Mouse (Mus musculus) lung, postnatal 0 days (tissue): ENCODE measurements around the gene Cobll1. TPM values are rescaled to one million over a fixed set of nuclear protein-coding genes. Genes with fewer than 3 reads are reported as not detected.

Experiments used
- ATAC-seq: fragments of 200-750 bp; cut with Nextera tagmentation; 2 replicates; pipeline ENCODE4 v1.8.0; 2017; ENCODE audit warnings: moderate library complexity
- DNase-seq: peaks from one replicate; pipeline ENCODE4 v3.0.0-alpha.2; 2016; ENCODE audit warnings: low spot score
- H3K27ac ChIP-seq: fragments of 300-500 bp; sonication (generic); 2 replicates; pipeline ENCODE4 v1.5.1; 2014; ENCODE audit warnings: antibody characterized with exemption, mild to moderate bottlenecking, low read length, mixed read lengths
- H3K27me3 ChIP-seq: fragments of 300-500 bp; sonication (generic); replicated peaks from 2 replicates; pipeline ENCODE4 v1.6.1; 2014; ENCODE audit warnings: low read length, mixed read lengths; ENCODE audit not compliant: insufficient read depth
- H3K36me3 ChIP-seq: fragments of 300-500 bp; sonication (generic); 2 replicates; pipeline ENCODE4 v1.6.1; 2014; ENCODE audit warnings: low read length, mixed read lengths; ENCODE audit not compliant: insufficient read depth
- H3K4me1 ChIP-seq: fragments of 300-500 bp; sonication (generic); 2 replicates; pipeline ENCODE4 v1.6.1; 2014; ENCODE audit warnings: antibody characterized with exemption, low read depth, low read length, mixed read lengths; ENCODE audit not compliant: insufficient read depth
- H3K4me2 ChIP-seq: fragments of 300-500 bp; sonication (generic); replicated peaks from 2 replicates; pipeline ENCODE4 v1.6.1; 2014; ENCODE audit warnings: low read depth, mild to moderate bottlenecking, low read length, moderate library complexity, mixed read lengths
- H3K4me3 ChIP-seq: fragments of 300-500 bp; sonication (generic); 2 replicates; pipeline ENCODE4 v1.5.1; 2014; ENCODE audit warnings: low read depth, low read length
- H3K9ac ChIP-seq: fragments of 300-500 bp; sonication (generic); replicated peaks from 2 replicates; pipeline ENCODE4 v1.6.1; 2014; ENCODE audit warnings: low read depth, mild to moderate bottlenecking
- H3K9me3 ChIP-seq: fragments of 300-500 bp; sonication (generic); 2 replicates; pipeline ENCODE4 v1.6.1; 2016; ENCODE audit warnings: low read length, mixed read lengths
- CTCF ChIP-seq: IDR thresholded peaks from 2 replicates; pipeline ENCODE4 v1.5.1; 2016; ENCODE audit warnings: antibody characterized with exemption, mild to moderate bottlenecking
- EP300 ChIP-seq: IDR thresholded peaks from 2 replicates; pipeline ENCODE4 v1.6.1; 2016; ENCODE audit warnings: antibody characterized with exemption, mild to moderate bottlenecking, control low read depth
- WGBS: fragments of 180-500 bp; shearing (Covaris S2); extraction: QIAGEN DNeasy Blood & Tissue Kit; methylation state at CpG from one replicate; pipeline ENCODE4 v1.1.7; 2014; 5-methylcytosine and 5-hydroxymethylcytosine counted together
- polyA plus RNA-seq: library from polyadenylated mRNA; unstranded; fragments of >200 nt; fragmentation: Nextera tagmentation; extraction: Ambion mirVana; gene quantifications from 2 replicates; pipeline ENCODE4 v1.2.1, GENCODE M21; 2015

Gene Cobll1
- polyA plus RNA-seq, 1 experiment from 2014 or later = 9.4 TPM

DNA sequence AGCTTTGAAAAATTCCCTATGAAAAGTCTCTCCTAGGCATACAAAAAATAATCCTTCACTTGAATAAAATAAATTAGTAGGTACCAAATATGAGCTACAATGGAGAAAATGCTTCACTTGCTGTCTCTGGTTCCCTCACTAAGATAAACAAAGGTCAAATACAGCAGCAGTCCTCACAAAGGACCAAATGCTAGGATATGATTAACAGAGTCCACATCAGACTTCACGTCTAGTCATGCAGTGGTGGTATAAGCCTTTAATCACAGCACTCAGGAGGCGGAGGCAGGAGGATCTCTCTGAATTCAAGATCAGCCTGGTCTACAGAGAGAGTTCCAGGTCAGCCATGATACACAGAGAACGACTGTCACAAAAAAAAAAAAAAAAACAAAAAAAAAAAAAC lies 27.6 kb downstream of the Cobll1 start:
- no peak overlapping the region for H3K27ac ChIP-seq
- H3K4me3 ChIP-seq = no peak overlapping the region
- no peak overlapping the region for H3K9ac ChIP-seq
- no peak overlapping the region for H3K4me2 ChIP-seq
- H3K9me3 ChIP-seq = no peaks in the 10 kb centered on the region
- WGBS = 84% methylated on average over 3 of the region's 3 CpGs
- no peak for DNase-seq
- no peaks in the 10 kb centered on the region for H3K27me3 ChIP-seq
- ATAC-seq = no peak
- TF ChIP-seq EP300 (no peak), CTCF (no peak)
- H3K4me1 ChIP-seq = no peaks in the 10 kb centered on the region
- no peaks in the 10 kb centered on the region for H3K36me3 ChIP-seq

DNA sequence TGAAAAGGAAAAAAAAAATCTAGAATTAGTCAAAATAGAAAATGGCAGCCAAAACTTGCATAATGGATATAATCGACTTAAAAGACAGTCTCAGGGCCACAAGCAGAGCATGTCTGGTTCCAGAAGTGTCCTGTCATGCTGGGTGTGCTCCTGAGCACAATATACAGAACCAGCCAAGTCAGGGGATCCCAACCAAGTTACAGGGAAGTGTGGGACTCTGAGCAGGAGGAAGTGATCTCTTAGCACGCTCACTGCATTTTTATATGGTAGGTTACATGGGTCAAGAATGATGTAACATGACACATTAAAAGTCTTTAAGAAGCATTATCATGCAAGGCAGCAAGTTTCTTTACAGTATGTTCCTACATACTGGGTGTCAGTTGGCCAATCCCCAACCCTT lies 31.5 kb downstream of the Cobll1 start:
- Histone ChIP-seq H3K9me3 (no peaks in the 10 kb centered on the region), H3K9ac (no peak overlapping the region), H3K4me3 (no peak overlapping the region), H3K27ac (no peak overlapping the region), H3K27me3 (no peaks in the 10 kb centered on the region), H3K4me2 (no peak overlapping the region), H3K36me3 (no peaks in the 10 kb centered on the region), H3K4me1 (no peaks in the 10 kb centered on the region)
- DNase-seq = no peak
- WGBS = 72% methylated on average over 2 of the region's 2 CpGs
- TF ChIP-seq CTCF = no peak
- TF ChIP-seq EP300 = no peak
- no peak for ATAC-seq

DNA sequence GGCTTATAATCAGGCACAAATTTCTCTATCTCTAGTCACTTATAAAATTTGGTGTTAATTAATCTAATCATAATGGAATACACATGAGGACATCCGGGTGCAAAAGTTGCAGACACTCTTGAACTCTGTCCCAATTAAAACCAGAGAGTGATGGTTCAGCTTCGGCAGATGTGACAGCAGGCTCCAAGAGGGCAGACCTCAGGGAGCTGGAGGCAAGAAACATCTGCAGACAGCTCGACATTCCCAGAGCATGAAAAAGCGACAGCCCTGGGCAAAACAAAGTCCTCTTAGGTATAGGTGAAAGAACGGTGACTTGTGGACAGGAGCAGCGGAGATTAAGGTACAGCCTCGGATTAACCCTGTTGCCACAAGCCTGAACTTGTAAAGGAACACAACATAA lies 35.5 kb downstream of the Cobll1 start:
- TF ChIP-seq CTCF (no peak), EP300 (no peak)
- Histone ChIP-seq H3K27ac (no peak overlapping the region), H3K9ac (no peak overlapping the region), H3K9me3 (no peaks in the 10 kb centered on the region), H3K27me3 (no peaks in the 10 kb centered on the region), H3K4me2 (no peak overlapping the region), H3K4me1 (no peaks in the 10 kb centered on the region), H3K36me3 (no peaks in the 10 kb centered on the region), H3K4me3 (no peak overlapping the region)
- ATAC-seq (no peak), DNase-seq (no peak)
- WGBS = 60% methylated on average over 7 of the region's 7 CpGs

DNA sequence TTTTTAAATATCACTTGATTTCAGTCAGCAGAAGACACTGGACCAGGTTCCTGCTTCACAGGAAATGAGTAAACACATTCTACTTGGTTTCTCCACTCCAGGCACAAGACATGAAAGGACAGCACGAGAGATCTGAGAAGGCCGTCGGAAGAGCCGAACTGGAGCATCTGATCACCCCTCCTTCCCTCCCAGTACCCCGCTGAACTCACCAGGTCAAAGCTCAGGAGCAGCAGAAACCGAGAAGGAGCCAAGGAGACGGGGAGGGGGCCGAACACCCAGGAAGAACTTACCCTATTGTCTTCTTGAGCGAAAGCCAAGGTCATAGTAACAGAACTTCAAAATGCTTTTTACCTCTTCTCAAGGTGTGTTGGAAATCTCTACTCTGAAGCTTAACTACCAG lies 39.5 kb downstream of the Cobll1 start:
- Histone ChIP-seq H3K9me3 (no peaks in the 10 kb centered on the region), H3K4me2 (no peak overlapping the region), H3K4me1 (no peaks in the 10 kb centered on the region), H3K36me3 (no peaks in the 10 kb centered on the region), H3K9ac (no peak overlapping the region), H3K27me3 (no peaks in the 10 kb centered on the region), H3K4me3 (no peak overlapping the region), H3K27ac (no peak overlapping the region)
- ATAC-seq (no peak), DNase-seq (no peak)
- WGBS = 78% methylated on average over 9 of the region's 9 CpGs
- TF ChIP-seq CTCF (no peak), EP300 (no peak)

DNA sequence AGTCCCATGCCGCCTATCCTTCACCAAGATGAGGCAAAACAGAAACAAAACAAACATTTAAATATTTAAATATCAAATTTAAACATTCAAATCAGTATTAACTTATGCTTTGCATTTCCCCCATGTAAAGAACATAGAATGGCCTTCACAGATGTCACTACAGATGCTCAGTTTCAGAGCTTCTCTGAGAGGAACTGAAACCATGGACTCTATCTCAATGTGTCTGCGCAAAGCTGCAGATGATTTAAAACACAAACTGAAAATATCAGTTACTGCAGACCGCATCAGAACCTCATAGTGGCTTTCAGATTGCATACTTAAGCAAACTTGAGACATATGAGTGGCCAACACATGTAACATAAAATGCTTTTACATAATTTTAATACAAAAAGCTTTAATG lies 40.6 kb downstream of the Cobll1 start:
- no peak overlapping the region for H3K9ac ChIP-seq
- no peaks in the 10 kb centered on the region for H3K4me1 ChIP-seq
- H3K4me3 ChIP-seq = no peak overlapping the region
- ATAC-seq (no peak), DNase-seq (no peak)
- 94% methylated on average over 3 of the region's 3 CpGs for WGBS
- H3K27ac ChIP-seq = no peak overlapping the region
- no peak overlapping the region for H3K4me2 ChIP-seq
- no peaks in the 10 kb centered on the region for H3K9me3 ChIP-seq
- no peaks in the 10 kb centered on the region for H3K36me3 ChIP-seq
- TF ChIP-seq CTCF (no peak), EP300 (no peak)
- H3K27me3 ChIP-seq = no peaks in the 10 kb centered on the region

DNA sequence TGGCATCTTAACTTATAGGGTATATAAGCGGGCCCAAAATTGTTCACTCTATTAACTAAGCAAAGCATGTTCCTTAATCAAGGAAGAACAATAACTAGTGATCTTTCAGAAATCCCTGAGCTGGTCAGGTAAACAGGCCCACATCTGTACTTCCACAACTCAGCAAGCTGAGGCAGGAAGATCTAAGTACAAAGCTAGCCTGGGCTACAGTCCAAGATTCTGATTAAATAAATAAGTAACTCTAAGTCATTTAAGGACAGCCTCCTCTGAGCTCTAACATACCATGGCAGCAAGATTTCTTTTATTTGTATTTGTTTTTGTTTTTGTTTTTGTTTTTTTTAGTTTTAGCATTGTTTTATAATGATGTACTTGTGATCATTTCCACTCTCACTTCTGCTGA lies 42.2 kb downstream of the Cobll1 start:
- no peaks in the 10 kb centered on the region for H3K27me3 ChIP-seq
- H3K9ac ChIP-seq = no peak overlapping the region
- H3K27ac ChIP-seq = no peak overlapping the region
- DNase-seq (no peak), ATAC-seq (no peak)
- TF ChIP-seq EP300 = no peak
- no peak for TF ChIP-seq CTCF
- 94% methylated on average over 1 of the region's 1 CpGs for WGBS
- H3K4me1 ChIP-seq = no peaks in the 10 kb centered on the region
- H3K9me3 ChIP-seq = no peaks in the 10 kb centered on the region
- no peak overlapping the region for H3K4me2 ChIP-seq
- no peak overlapping the region for H3K4me3 ChIP-seq
- H3K36me3 ChIP-seq = no peaks in the 10 kb centered on the region

DNA sequence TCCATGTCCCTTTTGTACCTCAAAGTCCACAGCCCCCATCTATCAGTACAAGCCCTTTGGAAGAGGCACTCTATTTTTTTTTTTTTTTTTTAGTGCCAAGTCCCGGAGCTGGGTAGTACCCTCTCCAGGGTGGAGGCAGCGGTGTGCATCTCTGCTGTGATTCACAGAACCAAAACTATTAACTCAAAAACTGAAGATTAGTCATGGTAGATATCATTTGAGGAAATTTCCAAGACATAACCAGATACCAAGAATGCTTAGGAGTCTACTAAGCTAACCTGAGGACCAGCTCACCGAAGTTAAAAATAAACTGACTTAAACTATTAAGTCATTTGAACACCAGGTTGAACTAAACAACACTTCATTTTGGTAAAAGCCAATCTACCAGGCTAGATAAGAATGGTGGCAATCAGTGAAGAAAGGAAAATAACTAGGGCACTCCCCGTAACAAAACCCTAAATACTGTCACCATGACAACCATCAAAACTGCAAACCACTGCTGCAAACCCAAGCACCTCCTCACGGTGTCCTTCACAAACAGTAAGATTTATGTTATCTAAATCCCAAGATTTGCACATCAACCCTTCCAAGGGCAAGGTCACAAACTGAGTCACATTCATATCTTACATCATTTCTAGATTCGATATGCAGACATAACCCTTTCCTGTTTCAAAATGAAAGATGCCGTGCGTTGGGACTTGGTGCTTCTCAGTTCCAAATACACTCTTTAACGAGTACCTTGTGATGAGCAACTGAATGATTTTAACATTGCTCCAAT lies 43.8 kb downstream of the Cobll1 start:
- Histone ChIP-seq H3K36me3 (no peaks in the 10 kb centered on the region), H3K27ac (no peak overlapping the region), H3K4me1 (peaks cover 5% of the 10 kb centered on the region; the same call in 1 of the 2 replicates), H3K9me3 (no peaks in the 10 kb centered on the region), H3K27me3 (no peaks in the 10 kb centered on the region), H3K9ac (no peak overlapping the region), H3K4me3 (no peak overlapping the region), H3K4me2 (no peak overlapping the region)
- TF ChIP-seq CTCF (no peak), EP300 (no peak)
- no peak for DNase-seq
- 85% methylated on average over 9 of the region's 9 CpGs for WGBS
- ATAC-seq = no peak
